Mouse (Mus musculus) testis, postnatal 14 days (tissue): ENCODE results near the gene Sbno2.

ENCODE experiments used
- DNase-seq: peaks from one replicate; pipeline ENCODE4 v3.0.0; 2021; ENCODE audit warnings: low spot score

Gene Sbno2

DNA sequence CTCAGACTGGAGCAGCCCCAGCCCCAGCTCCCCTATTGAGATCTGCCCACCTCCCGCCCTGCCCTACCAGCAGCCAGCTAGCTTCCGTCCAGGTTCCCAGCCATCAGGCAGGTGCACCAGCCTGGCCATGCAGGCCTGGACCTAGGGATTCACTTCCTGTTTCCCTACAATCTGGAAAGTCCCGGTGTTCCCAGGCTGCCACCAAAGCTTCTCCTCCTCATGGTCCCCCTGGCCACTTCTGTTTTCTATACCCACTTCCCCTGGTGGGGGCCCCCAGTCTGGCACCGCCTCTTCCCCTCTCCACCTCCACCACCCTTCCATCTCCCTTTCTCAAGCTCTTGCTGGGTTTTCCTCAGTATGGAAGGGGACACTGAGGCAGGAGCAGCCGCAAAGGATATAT lies at the start of gene Sbno2:
Gene Sbno2 (minus strand): TSS at position 112 of the 400 bp plus-strand sequence.
- DNase-seq: no peak

DNA sequence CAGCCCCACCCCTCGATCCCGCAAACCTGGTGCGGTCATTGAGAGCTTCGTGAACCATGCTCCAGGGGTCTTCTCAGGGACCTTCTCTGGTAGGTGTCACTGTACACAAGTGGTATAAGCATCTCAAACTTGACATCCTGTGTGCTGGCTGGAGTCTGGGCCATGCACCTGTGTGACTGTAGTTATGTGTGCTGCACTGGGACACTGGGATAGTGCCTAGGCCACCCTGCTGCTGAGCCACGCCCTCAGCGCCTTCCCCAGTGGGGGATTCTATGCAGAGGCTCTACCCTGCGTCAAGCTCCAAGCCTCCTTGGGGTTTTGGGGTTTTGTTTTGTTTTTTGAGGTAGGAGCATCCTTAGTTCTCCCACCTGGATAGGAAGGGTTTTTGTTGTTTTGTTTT lies 49.0 kb upstream of the Sbno2 start:
- no peak for DNase-seq

DNA sequence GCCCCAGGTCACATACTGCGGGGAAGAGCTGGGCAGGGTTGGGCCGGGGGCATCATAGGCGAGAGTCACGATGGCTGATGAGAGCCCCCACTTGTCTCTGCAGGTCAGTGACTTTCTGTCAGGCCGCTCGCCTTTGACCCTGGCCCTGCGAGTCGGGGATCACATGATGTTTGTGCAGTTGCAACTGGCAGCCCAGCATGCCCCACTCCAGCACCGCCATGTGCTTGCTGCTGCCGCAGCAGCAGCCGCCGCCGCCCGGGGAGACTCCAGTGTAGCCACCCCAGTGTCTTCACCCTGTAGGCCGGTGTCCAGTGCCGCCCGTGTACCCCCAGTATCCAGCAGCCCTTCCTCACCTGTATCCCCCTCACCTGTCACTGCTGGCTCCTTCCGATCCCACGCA lies 48.3 kb upstream of the Sbno2 start:
- no peak for DNase-seq

DNA sequence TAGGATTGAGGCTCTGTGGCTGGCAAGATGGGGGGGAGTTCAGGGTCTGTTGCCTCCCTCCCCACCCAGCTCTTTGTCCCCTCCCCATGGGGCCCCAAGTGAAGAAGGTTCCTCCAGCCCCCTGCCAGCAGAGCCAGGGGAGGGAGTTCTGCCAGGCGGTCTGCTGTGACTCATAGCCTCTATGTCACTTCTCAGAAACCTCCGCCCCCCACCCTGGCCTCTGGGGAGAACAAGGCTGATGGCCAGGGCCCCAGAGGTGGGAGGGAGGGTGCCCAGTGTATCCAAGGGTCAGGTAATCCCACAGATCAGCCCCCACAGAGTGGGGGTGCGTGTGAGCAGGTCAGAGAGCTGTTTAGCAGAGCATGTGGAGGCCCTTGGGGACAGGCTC lies 47.5 kb upstream of the Sbno2 start:
- peak; percentile 54 for DNase-seq

DNA sequence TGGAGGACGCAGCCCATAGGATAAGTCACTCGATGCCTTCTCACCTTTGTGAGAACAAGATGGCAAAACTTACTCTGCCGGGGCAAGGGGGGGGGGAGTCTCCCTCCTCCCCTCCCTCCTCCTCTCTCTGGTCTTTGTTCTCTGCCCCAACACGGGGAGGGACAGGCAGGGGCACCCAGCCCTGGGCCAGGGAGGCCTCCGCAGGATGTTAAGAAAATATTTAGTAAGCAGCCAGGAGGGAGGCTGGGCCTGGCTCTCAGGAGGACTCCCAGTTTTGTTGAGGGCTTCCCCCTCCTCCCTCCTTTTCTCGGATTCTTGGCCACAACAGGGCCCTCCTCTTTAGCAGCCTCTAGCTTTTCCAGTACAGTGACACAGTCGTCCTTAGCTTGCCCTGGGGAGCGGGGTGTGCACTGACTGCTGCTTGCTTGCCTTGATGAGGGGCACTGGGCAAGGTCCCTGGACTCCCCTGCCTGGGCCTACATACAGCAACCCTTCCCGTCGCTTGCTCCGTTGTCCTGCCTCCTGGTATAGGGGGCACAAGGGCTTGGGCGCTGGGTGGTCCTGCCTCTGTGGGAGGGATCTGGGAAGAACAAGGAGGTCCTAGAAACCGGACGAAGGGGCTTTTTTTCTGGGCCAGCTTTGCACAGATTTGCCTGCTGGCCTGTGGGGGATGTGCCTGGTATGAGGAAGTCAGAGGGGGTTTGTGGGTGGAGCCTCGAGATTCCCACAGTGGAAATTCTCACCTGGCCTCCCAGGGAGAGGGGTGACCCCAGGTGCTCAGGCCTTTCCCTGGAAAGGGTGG lies 46.9 kb upstream of the Sbno2 start:
- peak; percentile 59 for DNase-seq

DNA sequence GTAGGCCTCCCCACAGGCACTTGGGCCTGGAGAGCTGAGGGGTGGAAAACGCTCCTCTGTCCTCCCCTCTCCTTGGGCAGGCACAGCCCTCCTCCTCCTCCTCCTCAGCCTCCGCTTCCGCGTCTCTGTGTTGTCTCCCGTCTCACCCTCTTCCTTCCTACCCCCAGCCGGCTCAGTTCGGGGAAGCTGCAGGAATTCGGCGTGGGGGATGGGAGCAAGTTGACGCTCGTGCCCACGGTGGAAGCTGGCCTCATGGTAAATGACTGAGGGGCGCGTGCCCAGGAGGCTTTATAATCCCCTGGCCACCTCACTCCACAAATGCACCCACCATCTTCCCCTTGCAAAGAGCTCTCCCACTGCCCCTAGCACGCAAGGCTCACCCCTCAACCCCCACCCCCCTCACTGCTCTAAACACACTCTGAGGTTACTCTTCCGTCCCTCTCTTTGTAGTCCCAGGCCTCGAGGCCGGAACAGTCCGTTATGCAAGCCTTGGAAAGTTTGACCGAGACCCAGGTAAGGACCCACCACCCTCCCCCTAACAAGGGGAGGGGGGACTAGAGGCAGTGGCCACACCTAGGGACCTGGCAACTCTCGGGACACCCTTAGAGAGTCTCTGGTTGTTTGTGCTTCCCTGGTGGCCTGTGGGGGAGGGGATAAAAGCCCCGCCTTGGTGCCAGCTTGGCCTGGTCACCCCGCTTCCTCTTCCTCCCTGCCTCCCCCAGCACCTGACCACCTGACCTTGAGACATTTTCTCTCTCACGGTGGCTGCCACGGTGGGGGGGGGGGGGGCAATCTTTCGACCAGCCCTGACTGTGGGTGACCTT lies 46.1 kb upstream of the Sbno2 start:
- DNase-seq: peak; percentile 64

DNA sequence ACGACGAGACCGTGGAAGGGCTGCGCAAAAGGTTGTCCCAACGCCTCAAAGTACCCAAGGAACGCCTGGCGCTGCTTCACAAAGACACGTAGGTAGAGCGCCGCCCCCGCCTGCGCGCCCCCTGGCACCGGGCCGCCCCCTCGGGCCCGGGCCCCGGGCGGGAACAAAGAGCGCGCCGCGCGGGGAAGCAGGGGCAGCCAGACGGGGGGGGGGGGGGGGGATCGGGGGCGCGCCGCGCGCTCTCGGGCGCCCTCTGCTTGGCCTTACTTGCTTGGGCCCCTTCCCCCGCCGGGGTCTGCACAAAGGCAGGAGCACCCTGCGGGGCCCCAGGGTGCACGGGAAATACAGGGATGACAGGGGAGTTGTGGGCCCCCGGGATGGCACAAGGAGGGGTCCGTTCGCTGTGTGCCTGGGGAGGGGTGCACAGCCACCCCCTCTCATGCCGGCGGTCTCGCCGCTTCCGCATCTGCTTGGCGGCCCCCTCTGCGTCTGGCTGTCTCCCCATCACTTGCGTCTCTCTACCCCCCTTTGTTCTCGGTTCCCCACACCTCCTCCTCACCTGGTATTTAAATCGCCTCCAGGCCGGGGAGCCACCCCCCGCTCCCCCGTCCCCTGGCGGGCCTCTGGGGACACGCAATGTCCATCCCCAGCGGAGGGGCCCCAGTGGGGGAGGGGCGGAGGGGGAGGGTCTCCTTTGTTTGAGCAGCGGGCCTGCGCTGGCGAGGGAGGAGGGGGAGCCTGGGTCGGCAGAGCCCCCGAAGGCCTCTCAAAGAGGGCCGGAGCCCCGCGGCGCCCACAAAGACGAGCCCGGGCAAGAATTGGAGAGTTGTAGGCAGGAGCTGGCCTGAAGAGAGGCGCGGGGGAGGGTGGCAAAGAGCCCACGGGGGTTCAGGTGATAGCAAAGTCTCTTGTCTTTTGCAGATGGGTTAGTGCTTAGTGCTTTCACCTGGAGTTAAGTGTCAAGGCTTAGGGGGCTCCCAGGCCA lies 45.1 kb upstream of the Sbno2 start:
- DNase-seq: peak; percentile 67

DNA sequence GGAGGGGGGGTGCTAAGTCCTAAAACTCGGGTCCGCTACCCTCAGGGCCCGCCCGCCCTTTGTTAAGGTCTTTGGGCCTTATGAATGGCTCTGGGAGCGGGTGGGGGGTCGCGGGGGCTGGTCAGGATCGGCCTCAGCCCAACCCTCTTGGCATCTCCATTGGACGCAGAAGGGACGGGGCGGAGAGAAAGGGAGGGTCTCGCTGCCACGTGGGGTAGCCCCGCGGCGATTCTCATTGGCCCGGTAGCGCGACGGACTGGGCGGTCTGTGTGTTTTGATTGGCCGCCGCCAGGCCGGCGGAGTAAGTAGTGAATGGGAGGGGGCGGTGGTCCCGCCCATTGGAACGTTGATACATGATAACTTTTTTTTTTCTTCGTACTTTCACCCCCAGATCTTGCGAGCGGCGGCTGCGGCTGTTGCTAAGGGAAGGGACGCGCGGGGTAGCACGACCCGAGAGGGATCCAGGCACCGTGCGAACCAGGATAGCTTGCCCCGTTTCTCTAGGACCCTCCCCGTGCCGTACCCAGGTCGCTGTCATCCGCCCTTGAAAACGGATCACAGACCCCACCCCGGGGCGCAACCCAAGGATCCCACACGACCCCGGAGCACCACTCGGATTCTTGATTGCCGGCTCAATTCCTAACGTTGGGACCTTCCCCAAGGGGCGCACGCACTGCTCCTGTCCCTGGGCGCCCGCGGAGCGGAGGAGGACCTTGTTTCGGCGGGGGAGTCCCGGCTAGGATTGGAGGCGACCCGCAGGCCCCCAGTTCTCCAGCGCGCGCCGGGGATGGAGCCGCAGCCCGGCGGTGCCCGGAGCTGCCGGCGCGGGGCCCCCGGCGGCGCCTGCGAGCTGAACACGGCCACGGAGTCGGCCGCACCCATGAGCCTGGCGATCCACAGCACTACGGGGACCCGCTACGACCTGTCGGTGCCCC lies 44.2 kb upstream of the Sbno2 start:
- peak; percentile 97 for DNase-seq

DNA sequence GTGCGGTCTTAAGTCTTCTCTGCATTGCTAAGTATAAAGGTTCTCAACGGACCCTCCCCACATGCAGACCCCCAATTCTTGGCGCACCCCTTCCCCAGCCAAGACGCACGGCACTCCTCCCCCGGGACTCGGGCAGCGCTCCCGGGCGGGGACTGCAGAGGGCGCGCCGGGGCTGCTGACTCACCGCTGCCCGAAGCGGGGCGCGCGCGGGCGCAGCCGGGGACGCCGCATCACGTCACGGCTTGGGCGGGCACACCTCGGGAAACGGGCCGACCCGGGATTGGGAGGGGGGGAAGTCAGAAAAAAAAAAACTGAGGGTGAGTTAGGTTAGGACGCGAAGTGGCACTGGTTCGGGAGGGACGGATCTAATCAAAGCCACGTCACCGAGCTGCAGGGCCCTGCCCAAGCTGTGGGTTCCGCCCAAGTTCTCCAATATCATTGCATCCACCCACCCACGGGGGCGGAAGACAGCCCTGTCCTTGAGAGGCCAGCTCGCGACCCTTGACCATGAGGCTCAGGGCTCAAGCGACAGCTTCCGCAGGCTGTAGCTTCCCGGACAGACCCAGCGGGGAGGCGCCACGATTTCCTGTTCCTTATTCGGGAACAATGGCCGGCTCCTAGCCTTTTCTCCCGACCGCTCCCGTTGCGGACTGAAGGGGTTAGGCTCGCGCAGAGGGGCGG lies 43.4 kb upstream of the Sbno2 start:
- peak; percentile 91 for DNase-seq

DNA sequence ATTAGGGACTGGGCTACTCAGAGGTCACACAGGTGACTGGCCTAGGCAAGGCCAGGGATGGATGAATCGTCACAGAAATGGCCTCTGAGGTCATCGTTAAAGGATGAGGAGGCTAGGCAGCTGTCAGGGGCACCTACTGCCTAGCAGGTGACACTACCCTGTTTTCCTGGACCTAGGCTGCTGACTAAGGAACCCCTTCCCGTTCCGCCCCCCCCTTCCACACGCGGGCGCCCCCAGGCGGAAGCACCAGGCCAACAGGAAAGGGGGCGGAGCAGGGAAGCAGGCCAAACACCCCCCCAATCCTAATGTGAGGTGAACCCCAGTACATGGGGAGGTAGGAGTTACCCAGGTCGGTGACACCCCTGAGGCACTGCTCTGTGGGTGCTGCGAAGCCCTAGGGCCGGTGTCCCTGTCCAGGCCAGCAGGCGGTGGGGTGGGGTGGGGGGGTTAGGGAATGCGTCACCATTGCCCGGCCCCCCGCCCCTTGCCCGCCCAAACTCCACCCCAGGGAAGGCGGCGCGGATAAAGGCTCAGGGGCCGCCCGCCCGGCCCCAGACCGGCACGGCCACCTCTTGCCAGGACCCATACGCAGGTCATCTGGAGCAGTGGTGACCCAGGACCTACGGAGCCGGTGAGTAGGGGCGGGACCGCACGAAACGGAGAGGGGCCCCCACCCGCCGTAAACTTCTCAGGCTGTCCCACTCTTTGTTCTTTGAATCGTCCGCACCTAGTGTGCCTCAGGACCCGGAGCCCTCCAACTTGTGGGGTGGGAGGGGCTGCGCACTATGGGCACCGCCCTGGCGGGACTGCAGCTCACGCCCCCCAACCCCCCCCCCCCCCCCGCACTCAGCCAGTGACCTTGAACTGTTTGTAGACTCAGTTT lies 42.6 kb upstream of the Sbno2 start, which contains the start of gene Midn:
Gene Midn (plus strand): TSS at position 554 of the 883 bp plus-strand sequence.
- DNase-seq: peak; percentile 75

DNA sequence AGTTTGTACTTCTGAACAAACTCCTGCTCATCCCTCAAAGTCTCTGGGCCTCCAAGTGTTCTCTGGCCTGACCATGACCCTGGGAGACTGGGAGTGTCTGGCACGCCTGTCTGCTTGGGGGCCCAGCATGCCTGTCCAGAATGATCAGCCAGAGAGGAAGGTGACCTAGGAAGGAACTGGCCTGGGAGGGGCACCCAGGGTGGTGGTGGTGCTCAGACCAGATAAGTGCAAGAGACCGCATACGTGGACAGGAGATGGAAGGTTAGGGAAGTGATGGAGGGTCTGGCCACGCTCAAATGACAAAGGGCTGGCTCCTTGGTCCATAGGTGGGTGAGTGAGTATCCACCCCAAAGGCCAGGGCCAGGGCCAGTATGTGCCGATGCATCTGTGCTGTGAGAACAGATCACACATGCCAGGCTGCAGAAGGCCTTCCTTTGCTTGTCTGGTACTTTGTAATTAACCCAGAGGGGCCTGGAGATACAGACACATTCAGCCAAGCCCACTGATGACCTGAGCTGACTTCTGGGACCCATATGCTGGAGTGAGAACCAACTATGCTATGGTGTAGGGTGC lies 41.9 kb upstream of the Sbno2 start:
- no peak for DNase-seq

DNA sequence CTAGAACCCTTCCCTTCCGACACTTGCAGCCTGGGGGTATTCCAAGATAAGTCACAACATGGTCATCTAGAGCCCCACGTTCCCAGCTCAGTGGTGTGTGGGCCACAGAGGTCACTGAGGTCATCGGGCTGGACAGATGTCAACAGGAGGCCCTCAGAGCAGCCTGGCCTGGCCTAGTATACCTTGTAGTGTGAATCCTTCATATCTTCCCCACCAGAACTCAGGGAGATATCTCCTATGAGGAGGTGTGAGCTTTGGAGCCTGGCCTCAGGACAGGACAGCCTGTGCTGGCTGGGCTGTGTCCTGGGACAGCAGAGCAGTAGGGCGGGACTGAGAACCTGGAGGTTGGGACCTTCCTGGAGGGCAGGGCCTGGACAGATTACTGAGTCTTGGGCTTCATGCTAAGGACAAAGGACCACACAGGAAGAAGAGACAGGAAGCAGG lies 41.2 kb upstream of the Sbno2 start:
- DNase-seq: peak; percentile 68

DNA sequence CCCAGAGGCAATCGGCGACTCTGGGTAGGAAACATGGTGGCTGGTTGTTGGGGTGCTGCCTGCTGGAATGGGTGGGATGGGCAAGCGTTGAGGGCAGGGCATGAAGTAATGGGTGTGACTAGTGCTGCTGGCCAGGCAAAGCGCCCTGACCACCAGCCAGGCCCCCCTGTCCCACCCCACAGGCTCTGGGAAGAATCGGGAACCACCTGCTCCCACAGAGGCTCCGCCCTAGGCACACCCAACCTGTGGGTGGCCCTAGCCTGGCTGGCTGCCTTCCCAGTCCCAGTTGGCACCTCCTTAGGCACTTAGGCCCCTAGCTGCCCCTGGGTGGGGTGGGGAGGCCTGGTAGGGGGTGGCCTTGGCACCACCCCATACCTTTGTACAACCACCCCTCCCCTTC lies 40.5 kb upstream of the Sbno2 start:
- no peak for DNase-seq

DNA sequence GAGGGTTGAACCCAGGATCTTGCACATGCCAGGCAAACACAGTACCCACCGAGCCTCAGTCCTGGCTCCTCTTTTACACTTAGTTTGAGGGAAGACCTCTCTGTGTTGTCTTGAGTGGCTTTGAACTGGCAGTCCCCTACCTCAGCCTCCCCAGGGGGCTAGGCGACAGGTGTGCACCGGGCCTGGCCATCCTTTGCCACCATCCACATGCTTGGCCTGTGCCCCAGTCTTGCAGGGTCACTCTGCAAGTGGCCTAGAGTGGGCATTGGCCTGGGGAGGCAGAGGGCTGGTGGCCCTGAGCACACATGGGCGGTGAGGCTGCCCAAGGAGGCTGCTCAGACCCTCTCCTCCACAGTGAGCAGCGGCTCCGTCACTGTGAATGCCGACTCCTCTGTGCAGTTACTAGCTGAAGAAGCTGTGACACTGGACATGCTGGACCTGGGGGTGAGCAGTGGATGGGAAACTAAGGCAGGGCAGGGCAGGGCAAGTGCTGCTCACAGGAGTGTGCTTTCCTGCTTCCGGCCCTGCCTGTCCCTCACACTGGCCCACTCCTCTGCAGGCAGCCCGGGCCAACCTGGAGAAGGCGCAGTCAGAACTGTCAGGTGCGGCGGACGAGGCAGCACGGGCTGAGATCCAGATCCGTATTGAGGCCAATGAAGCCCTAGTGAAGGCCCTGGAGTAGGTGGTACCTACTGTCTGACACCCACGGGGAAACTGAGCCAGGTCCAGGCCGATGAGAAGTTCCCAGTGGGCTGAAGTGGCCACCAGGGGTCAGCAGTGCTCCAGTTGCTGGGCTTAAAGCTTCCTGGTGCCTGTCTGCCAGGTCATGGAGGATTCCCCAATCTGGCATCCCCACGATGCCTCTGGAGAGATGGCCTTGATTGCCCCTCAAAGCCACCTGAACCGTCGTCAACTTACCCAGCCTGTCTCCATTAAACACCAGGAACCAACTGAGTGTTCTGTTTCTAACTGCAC lies 39.8 kb upstream of the Sbno2 start:
- DNase-seq: no peak

DNA sequence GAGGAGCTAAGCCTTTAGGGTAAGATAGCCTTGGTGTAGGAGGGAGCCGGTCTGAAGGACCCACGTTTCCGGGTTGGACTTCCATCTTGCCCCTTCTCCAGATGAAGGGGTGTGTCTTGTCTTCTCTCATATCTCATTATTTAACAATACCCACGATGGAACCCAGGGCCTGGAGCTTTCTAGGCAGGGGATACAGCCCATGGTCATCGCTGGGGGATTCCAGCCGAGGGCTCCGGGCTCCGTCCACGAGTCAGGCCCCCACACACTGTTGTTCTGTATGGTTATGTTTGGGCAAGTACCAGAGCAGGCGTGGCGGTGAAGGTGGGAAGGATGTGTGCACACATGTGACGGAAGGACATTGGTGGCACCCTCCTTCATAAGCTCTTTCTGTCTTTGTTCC lies 38.8 kb upstream of the Sbno2 start:
- no peak for DNase-seq

DNA sequence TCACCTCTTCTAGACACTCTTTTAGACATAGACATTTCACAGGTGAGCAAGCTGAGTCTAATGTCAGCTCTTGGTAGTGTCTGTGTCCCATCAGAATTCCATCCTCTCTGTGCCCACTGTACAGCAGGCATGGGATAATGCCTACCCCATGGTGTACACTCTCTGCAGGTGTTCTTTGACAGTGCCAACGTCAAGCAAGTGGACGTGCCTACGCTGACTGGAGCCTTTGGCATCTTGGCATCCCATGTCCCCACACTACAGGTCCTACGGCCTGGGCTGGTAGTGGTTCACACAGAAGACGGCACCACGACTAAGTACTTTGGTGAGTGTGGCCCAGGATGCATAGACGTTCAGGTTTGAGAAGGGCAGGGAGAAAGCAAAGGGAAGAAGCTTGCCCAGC lies 38.3 kb upstream of the Sbno2 start:
- DNase-seq: no peak

DNA sequence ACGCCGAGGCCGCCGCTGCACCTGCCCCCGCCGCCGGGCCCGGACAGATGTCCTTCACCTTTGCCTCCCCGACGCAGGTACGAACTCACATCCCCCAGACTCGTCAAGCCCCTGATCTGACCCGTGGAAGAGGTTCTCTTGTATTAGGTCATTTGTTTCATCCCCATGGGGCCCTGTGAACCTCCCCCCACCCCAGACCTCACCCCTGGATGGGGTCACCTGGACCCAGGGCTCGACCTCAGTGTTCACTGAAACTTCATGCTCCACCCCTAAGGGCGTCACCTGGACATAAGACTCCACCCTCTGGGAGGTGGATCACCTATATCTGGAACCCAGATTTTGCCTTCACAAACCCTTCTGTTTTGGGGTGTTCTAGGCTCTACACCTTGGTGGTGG lies 37.2 kb upstream of the Sbno2 start:
- no peak for DNase-seq
